Mouse (Mus musculus) retina, postnatal 7 days (tissue): ENCODE data around the gene Tmem132a.

ENCODE experiments used
- DNase-seq: peaks from one replicate; pipeline ENCODE4 v3.0.0-alpha.2; 2012; ENCODE audit warnings: low read depth, low spot score

Tmem132a gene

DNA sequence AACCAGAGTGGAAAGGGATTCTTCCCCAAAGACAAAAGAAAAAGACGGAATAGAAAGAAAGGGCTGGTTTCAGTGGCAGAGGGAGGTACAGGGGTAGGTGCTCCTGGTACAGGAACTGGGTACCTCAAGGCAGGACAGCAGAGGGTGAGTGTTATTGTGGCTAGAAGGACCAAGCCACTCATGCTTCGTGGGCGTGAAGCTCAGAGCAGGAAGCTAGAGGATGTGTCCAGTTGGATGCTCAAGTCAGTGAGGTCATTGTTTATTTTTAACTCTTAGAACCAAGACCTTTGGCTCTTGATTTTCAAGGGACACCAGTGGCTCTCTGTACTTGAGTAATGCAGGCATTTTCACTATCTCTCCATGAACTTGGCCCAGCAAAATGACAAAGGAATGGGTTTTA lies 37.7 kb downstream of the Tmem132a start:
- no peak for DNase-seq

GRCm38 (mm10) chr19:10831424-10831823 lies 38.3 kb downstream of the Tmem132a start:
- DNase-seq, result peak; percentile 35

GRCm38 (mm10) chr19:10829436-10830175 lies 40.1 kb downstream of the Tmem132a start, which contains the start of gene Cd6:
Gene Cd6 (minus strand): TSS chr19:10830058.
- DNase-seq, result no peak

DNA sequence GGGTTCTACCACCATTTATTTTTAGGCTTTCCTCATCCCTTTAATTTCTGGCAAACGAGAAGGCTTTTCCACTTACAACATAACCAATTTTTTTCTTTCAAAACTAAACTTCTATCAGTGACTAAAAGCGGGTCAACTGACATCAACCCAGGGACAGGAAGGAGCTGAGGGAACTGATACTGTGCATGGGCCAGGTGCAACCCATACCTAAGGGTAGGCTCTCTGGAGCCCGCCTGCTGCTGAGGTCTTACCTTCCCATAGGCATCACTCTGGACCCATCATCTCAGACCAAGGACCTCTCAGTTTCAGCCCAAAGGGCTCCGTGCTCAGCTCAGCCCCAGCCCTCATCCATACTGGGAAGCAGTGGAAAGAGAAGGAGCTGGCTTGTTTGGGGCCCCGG lies 41.4 kb downstream of the Tmem132a start:
- DNase-seq, result no peak

DNA sequence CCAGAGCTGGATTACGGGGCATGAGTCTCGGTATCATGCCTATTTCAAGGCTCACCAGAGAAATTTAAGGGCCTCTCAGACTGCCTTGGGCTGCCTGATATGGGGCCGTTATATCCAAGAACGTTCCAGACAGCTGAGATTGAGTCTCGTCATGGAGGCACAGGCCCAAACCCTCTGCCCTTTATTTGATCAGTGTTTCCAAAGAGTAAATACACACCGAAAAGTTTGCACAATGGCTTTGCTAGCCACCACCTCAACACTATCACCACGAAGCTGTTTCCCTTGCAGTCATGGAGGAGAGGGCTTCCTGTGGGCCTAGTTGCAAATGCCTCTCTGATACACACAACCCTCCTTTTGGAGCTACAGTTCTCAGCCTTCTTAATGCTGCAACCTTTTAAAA lies 45.7 kb downstream of the Tmem132a start:
- no peak for DNase-seq

- no peak for DNase-seq
Observed at GRCm38 (mm10) chr19:10822534-10822933, 47.2 kb downstream of the Tmem132a start.

GRCm38 (mm10) chr19:10821319-10821718 lies 48.4 kb downstream of the Tmem132a start:
- DNase-seq, result no peak

- DNase-seq, result no peak
Observed at GRCm38 (mm10) chr19:10818217-10818946, 51.4 kb downstream of the Tmem132a start.

- DNase-seq, result no peak
Observed at GRCm38 (mm10) chr19:10816462-10816861, 53.3 kb downstream of the Tmem132a start.

DNA sequence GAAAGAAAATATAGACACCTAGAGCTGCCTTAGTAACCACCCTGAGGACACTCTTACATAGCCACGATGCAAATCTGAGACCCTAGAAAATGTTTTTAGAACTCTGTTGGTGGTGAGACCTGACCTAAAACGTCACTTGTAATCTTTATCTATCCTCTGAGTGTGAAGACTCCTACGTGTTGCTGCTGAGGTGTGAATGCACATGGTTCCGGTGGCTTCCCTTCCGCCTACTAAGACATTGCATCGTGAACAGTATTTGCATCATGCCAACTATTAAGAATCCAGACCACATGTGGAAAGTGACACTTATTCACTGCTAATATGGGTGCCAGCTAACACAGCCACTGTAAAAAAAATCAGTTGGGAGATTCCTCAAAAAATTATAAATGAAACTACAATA lies 53.9 kb downstream of the Tmem132a start:
- no peak for DNase-seq

GRCm38 (mm10) chr19:10813905-10814304 lies 55.8 kb downstream of the Tmem132a start:
- no peak for DNase-seq

DNA sequence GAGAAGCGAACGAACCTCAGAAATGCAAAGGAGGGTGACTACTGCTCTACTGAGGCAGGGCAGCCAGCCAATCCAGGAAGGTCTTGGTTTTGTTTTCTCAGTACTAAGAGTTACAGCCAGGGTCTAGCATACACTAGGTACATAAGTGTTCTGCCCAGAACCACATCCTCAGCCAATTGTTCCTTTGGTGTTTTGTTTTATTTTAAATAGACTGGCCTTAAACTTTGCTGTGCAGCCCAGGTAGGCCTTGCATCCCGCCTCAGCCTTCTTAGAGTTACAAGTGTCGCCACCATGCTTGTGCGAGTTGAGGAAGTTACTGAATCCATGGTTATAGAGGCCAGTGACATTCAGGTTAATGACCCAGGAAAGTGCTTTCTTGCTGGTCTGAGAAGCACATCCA lies 56.7 kb downstream of the Tmem132a start:
- no peak for DNase-seq

DNA sequence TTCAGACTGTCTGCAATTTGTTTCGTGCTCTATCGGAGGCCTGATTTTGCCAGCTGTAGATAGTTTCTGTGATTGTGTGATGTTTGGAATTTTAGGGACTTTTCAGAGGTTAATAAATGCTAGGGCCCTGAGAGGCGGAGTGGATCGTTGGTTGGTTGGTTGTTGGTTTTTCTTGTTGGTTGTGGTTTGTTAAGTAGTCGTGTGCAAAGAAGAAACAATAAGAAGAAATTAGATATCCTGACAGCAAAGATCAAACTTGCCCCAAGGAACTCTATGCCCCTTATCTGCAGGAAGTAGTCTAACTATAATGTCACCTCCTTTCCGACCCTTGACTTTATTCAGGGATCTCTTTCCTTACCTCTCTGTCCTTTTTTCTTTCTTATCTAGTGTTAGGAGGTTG lies 58.3 kb downstream of the Tmem132a start:
- DNase-seq, result no peak

- no peak for DNase-seq
Observed at GRCm38 (mm10) chr19:10810176-10810492, 59.6 kb downstream of the Tmem132a start.

GRCm38 (mm10) chr19:10809428-10810175 lies 60.1 kb downstream of the Tmem132a start:
- no peak for DNase-seq

GRCm38 (mm10) chr19:10808524-10809233 lies 61.1 kb downstream of the Tmem132a start:
- DNase-seq, result no peak
